Mouse (Mus musculus) MEL-GATA-1-ER (cell line): ENCODE results near the gene Lingo2.

Experiments
- DNase-seq: peaks from one replicate; pipeline ENCODE4 v3.0.0-alpha.2; 2012; ENCODE audit warnings: low read depth; ENCODE audit errors: extremely low read depth

Lingo2 gene

GRCm38 (mm10) chr4:36951150-36951954, at the start of gene Lingo2:
TSS of gene Lingo2 (minus strand) at chr4:36951747.
- DNase-seq: no peak

- DNase-seq: no peak
Measured at GRCm38 (mm10) chr4:36973358-36973757, 21.8 kb upstream of the Lingo2 start.

- DNase-seq: no peak
Measured at GRCm38 (mm10) chr4:36952431-36953429, 1.2 kb upstream of the Lingo2 start.

- no peak for DNase-seq
Measured at GRCm38 (mm10) chr4:36951955-36952215, 338 bp upstream of the Lingo2 start.

GRCm38 (mm10) chr4:36950790-36951149, 777 bp downstream of the Lingo2 start:
- no peak for DNase-seq

- DNase-seq: no peak
Measured at GRCm38 (mm10) chr4:36950021-36950751, 1.4 kb downstream of the Lingo2 start.

GRCm38 (mm10) chr4:36890810-36891209, 60.7 kb downstream of the Lingo2 start:
- no peak for DNase-seq

- DNase-seq: no peak
Measured at GRCm38 (mm10) chr4:36890365-36890764, 61.2 kb downstream of the Lingo2 start.

- DNase-seq: no peak
Measured at GRCm38 (mm10) chr4:36874781-36875180, 76.8 kb downstream of the Lingo2 start.

- no peak for DNase-seq
Measured at GRCm38 (mm10) chr4:36824982-36825381, 126.6 kb downstream of the Lingo2 start.

- DNase-seq: no peak
Measured at GRCm38 (mm10) chr4:36821914-36822313, 129.6 kb downstream of the Lingo2 start.

GRCm38 (mm10) chr4:36775088-36775487, 176.5 kb downstream of the Lingo2 start:
- no peak for DNase-seq

- DNase-seq: no peak
Measured at GRCm38 (mm10) chr4:36730691-36731090, 220.9 kb downstream of the Lingo2 start.

- no peak for DNase-seq
Measured at GRCm38 (mm10) chr4:36716411-36716810, 235.1 kb downstream of the Lingo2 start.

GRCm38 (mm10) chr4:36698888-36699287, 252.7 kb downstream of the Lingo2 start:
- no peak for DNase-seq

GRCm38 (mm10) chr4:36696810-36697209, 254.7 kb downstream of the Lingo2 start:
- DNase-seq: no peak

GRCm38 (mm10) chr4:36659920-36660319, 291.6 kb downstream of the Lingo2 start:
- DNase-seq: no peak

GRCm38 (mm10) chr4:36647753-36648152, 303.8 kb downstream of the Lingo2 start:
- no peak for DNase-seq

- no peak for DNase-seq
Measured at GRCm38 (mm10) chr4:36635666-36636065, 315.9 kb downstream of the Lingo2 start.

GRCm38 (mm10) chr4:36576801-36577200, 374.7 kb downstream of the Lingo2 start:
- DNase-seq: no peak

GRCm38 (mm10) chr4:36576256-36576655, 375.3 kb downstream of the Lingo2 start:
- no peak for DNase-seq

GRCm38 (mm10) chr4:36566544-36566943, 385.0 kb downstream of the Lingo2 start:
- peak; percentile 5 for DNase-seq
